Mouse (Mus musculus): ENCODE results near the gene Rhoa. TPM values are rescaled to one million over a fixed set of nuclear protein-coding genes. Genes with fewer than 3 reads are reported as not detected.

Gene Rhoa
- polyA plus RNA-seq, 1 experiment from 2014 or later = 251 TPM

GRCm38 (mm10) chr9:108347024-108347423, 41.1 kb downstream of the Rhoa start:
- peak; percentile 26 for ATAC-seq (replicated peaks)
- no peaks in the 10 kb centered on the region for H3K27me3 ChIP-seq (replicated peaks)
- peak overlapping the region; percentile 98 for H3K27ac ChIP-seq
- peak overlapping the region; percentile 57 for H3K4me2 ChIP-seq
- H3K4me3 ChIP-seq = peak overlapping the region; percentile 94
- H3K9me3 ChIP-seq = no peaks in the 10 kb centered on the region
- H3K36me3 ChIP-seq (replicated peaks) = peaks cover 19% of the 10 kb centered on the region
- peaks cover 24% of the 10 kb centered on the region for H3K4me1 ChIP-seq
- 5% methylated on average over 11 of the region's 11 CpGs for WGBS
- H3K9ac ChIP-seq = peak overlapping the region; percentile 93

GRCm38 (mm10) chr9:108347540-108348289, 41.8 kb downstream of the Rhoa start, which contains the start of gene Usp4:
Gene Usp4, plus strand, starts transcription at chr9:108347853.
- Histone ChIP-seq H3K36me3 (replicated peaks) (peaks cover 26% of the 10 kb centered on the region), H3K27ac (peak within 1 kb of the TSS; percentile 98), H3K4me3 (peak within 1 kb of the TSS; percentile 94), H3K4me1 (peaks cover 24% of the 10 kb centered on the region), H3K4me2 (peak within 1 kb of the TSS; percentile 57), H3K9me3 (no peaks in the 10 kb centered on the region), H3K27me3 (replicated peaks) (no peaks in the 10 kb centered on the region), H3K9ac (peak within 1 kb of the TSS; percentile 93)
- ATAC-seq (replicated peaks) = peak; percentile 95
- WGBS = under 1% methylated on average over 75 of the region's 75 CpGs

- peak; percentile 11 for ATAC-seq (replicated peaks)
- Histone ChIP-seq H3K4me1 (peaks cover 24% of the 10 kb centered on the region), H3K27ac (peak overlapping the region; percentile 98), H3K27me3 (replicated peaks) (no peaks in the 10 kb centered on the region), H3K9me3 (no peaks in the 10 kb centered on the region), H3K4me2 (peak overlapping the region; percentile 57), H3K36me3 (replicated peaks) (peaks cover 31% of the 10 kb centered on the region), H3K9ac (peak overlapping the region; percentile 93), H3K4me3 (peak overlapping the region; percentile 94)
- WGBS = 11% methylated on average over 14 of the region's 14 CpGs
Measured at GRCm38 (mm10) chr9:108348290-108348680, 42.4 kb downstream of the Rhoa start.

GRCm38 (mm10) chr9:108349727-108350126, 43.8 kb downstream of the Rhoa start:
- 94% methylated on average over 4 of the region's 4 CpGs for WGBS
- Histone ChIP-seq H3K4me3 (no peak overlapping the region), H3K4me2 (no peak overlapping the region), H3K27ac (no peak overlapping the region), H3K27me3 (replicated peaks) (no peaks in the 10 kb centered on the region), H3K9ac (no peak overlapping the region), H3K36me3 (replicated peaks) (peaks cover 41% of the 10 kb centered on the region), H3K9me3 (no peaks in the 10 kb centered on the region), H3K4me1 (peaks cover 24% of the 10 kb centered on the region)
- ATAC-seq (replicated peaks) = no peak

- Histone ChIP-seq H3K4me2 (no peak overlapping the region), H3K27me3 (replicated peaks) (no peaks in the 10 kb centered on the region), H3K36me3 (replicated peaks) (peaks cover 80% of the 10 kb centered on the region), H3K27ac (no peak overlapping the region), H3K4me3 (no peak overlapping the region), H3K4me1 (no peaks in the 10 kb centered on the region), H3K9me3 (no peaks in the 10 kb centered on the region), H3K9ac (no peak overlapping the region)
- 95% methylated on average over 9 of the region's 9 CpGs for WGBS
- no peak for ATAC-seq (replicated peaks)
Measured at GRCm38 (mm10) chr9:108378234-108378633, 72.3 kb downstream of the Rhoa start.

- Histone ChIP-seq H3K9me3 (no peaks in the 10 kb centered on the region), H3K4me3 (no peak overlapping the region), H3K4me1 (no peaks in the 10 kb centered on the region), H3K36me3 (replicated peaks) (peaks cover 79% of the 10 kb centered on the region), H3K9ac (no peak overlapping the region), H3K27ac (no peak overlapping the region), H3K4me2 (no peak overlapping the region), H3K27me3 (replicated peaks) (no peaks in the 10 kb centered on the region)
- no peak for ATAC-seq (replicated peaks)
- WGBS = 88% methylated on average over 5 of the region's 5 CpGs
Measured at GRCm38 (mm10) chr9:108378736-108379135, 72.8 kb downstream of the Rhoa start.

GRCm38 (mm10) chr9:108379294-108379693, 73.4 kb downstream of the Rhoa start:
- Histone ChIP-seq H3K4me2 (no peak overlapping the region), H3K9ac (no peak overlapping the region), H3K4me3 (no peak overlapping the region), H3K4me1 (no peaks in the 10 kb centered on the region), H3K27ac (no peak overlapping the region), H3K36me3 (replicated peaks) (peaks cover 79% of the 10 kb centered on the region), H3K27me3 (replicated peaks) (no peaks in the 10 kb centered on the region), H3K9me3 (no peaks in the 10 kb centered on the region)
- ATAC-seq (replicated peaks) = no peak
- WGBS = 91% methylated on average over 4 of the region's 4 CpGs

- no peak overlapping the region for H3K4me2 ChIP-seq
- H3K27me3 ChIP-seq (replicated peaks) = no peaks in the 10 kb centered on the region
- no peaks in the 10 kb centered on the region for H3K9me3 ChIP-seq
- no peak for ATAC-seq (replicated peaks)
- H3K4me1 ChIP-seq = no peaks in the 10 kb centered on the region
- H3K4me3 ChIP-seq = no peak overlapping the region
- H3K27ac ChIP-seq = no peak overlapping the region
- H3K36me3 ChIP-seq (replicated peaks) = peaks cover 74% of the 10 kb centered on the region
- WGBS = 96% methylated on average over 9 of the region's 9 CpGs
- no peak overlapping the region for H3K9ac ChIP-seq
Measured at GRCm38 (mm10) chr9:108381382-108381781, 75.5 kb downstream of the Rhoa start.

- Histone ChIP-seq H3K9ac (no peak overlapping the region), H3K4me1 (no peaks in the 10 kb centered on the region), H3K9me3 (no peaks in the 10 kb centered on the region), H3K4me3 (no peak overlapping the region), H3K27ac (no peak overlapping the region), H3K27me3 (replicated peaks) (no peaks in the 10 kb centered on the region), H3K36me3 (replicated peaks) (peaks cover 82% of the 10 kb centered on the region), H3K4me2 (no peak overlapping the region)
- no peak for ATAC-seq (replicated peaks)
- 88% methylated on average over 7 of the region's 7 CpGs for WGBS
Measured at GRCm38 (mm10) chr9:108385006-108385405, 79.1 kb downstream of the Rhoa start.

- H3K36me3 ChIP-seq (replicated peaks) = peaks cover 81% of the 10 kb centered on the region
- ATAC-seq (replicated peaks) = no peak
- H3K9ac ChIP-seq = no peak overlapping the region
- 88% methylated on average over 4 of the region's 4 CpGs for WGBS
- H3K4me1 ChIP-seq = no peaks in the 10 kb centered on the region
- no peak overlapping the region for H3K4me2 ChIP-seq
- H3K4me3 ChIP-seq = no peak overlapping the region
- no peak overlapping the region for H3K27ac ChIP-seq
- no peaks in the 10 kb centered on the region for H3K27me3 ChIP-seq (replicated peaks)
- H3K9me3 ChIP-seq = no peaks in the 10 kb centered on the region
Measured at GRCm38 (mm10) chr9:108386816-108387215, 80.9 kb downstream of the Rhoa start.

Other genes starting within 250 kb of the Rhoa start
- not detected in 2 replicates for gene Mst1, start 225.7 kb upstream of the Rhoa start, polyA plus RNA-seq (2015; fragmentation: Nextera tagmentation; extraction: Ambion mirVana)
- gene Rnf123, start 222.8 kb upstream of the Rhoa start, polyA plus RNA-seq (2015; fragmentation: Nextera tagmentation; extraction: Ambion mirVana) = 54.7 and 55.0 TPM in 2 replicates
- 54.7 and 61.3 TPM in 2 replicates for gene Apeh, start 211.5 kb upstream of the Rhoa start, polyA plus RNA-seq (2015; fragmentation: Nextera tagmentation; extraction: Ambion mirVana)
- 11.1 TPM in 2 replicates for gene Bsn, start 115.7 kb upstream of the Rhoa start, polyA plus RNA-seq (2015; fragmentation: Nextera tagmentation; extraction: Ambion mirVana)
- 69.3 and 75.5 TPM in 2 replicates for gene Dag1, start 42.2 kb upstream of the Rhoa start, polyA plus RNA-seq (2015; fragmentation: Nextera tagmentation; extraction: Ambion mirVana)
- 129 and 149 TPM in 2 replicates for gene Nicn1, start 15.7 kb upstream of the Rhoa start, polyA plus RNA-seq (2015; fragmentation: Nextera tagmentation; extraction: Ambion mirVana)
- gene Amt, start 9.3 kb upstream of the Rhoa start, polyA plus RNA-seq (2015; fragmentation: Nextera tagmentation; extraction: Ambion mirVana) = 28.9 and 32.1 TPM in 2 replicates
- gene Tcta, start within 50 bp of the Rhoa start, polyA plus RNA-seq (2015; fragmentation: Nextera tagmentation; extraction: Ambion mirVana) = 51.4 and 54.9 TPM in 2 replicates
- gene Gpx1, start 32.8 kb downstream of the Rhoa start, polyA plus RNA-seq (2015; fragmentation: Nextera tagmentation; extraction: Ambion mirVana) = 413 and 429 TPM in 2 replicates
- gene Usp4, start 41.7 kb downstream of the Rhoa start, polyA plus RNA-seq (2015; fragmentation: Nextera tagmentation; extraction: Ambion mirVana) = 149 and 151 TPM in 2 replicates
- gene 1700102P08Rik, start 86.7 kb downstream of the Rhoa start, polyA plus RNA-seq (2015; fragmentation: Nextera tagmentation; extraction: Ambion mirVana) = 2.4 and 2.7 TPM in 2 replicates
- 1.7 and 1.8 TPM in 2 replicates for gene Ccdc36, start 122.4 kb downstream of the Rhoa start, polyA plus RNA-seq (2015; fragmentation: Nextera tagmentation; extraction: Ambion mirVana)
- not detected in 2 replicates for gene BC048562, start 130.4 kb downstream of the Rhoa start, polyA plus RNA-seq (2015; fragmentation: Nextera tagmentation; extraction: Ambion mirVana)
- 70.2 and 71.4 TPM in 2 replicates for gene Ccdc71, start 154.4 kb downstream of the Rhoa start, polyA plus RNA-seq (2015; fragmentation: Nextera tagmentation; extraction: Ambion mirVana)
- 82.8 and 87.3 TPM in 2 replicates for gene Klhdc8b, start 155.5 kb downstream of the Rhoa start, polyA plus RNA-seq (2015; fragmentation: Nextera tagmentation; extraction: Ambion mirVana)
- 19.1 and 22.7 TPM in 2 replicates for gene Lamb2, start 173.6 kb downstream of the Rhoa start, polyA plus RNA-seq (2015; fragmentation: Nextera tagmentation; extraction: Ambion mirVana)
- gene Usp19, start 184.5 kb downstream of the Rhoa start, polyA plus RNA-seq (2015; fragmentation: Nextera tagmentation; extraction: Ambion mirVana) = 87.1 and 94.3 TPM in 2 replicates
- 64.0 and 64.6 TPM in 2 replicates for gene Qars, start 201.6 kb downstream of the Rhoa start, polyA plus RNA-seq (2015; fragmentation: Nextera tagmentation; extraction: Ambion mirVana)
- gene Qrich1, start 210.7 kb downstream of the Rhoa start, polyA plus RNA-seq (2015; fragmentation: Nextera tagmentation; extraction: Ambion mirVana) = 132 and 133 TPM in 2 replicates

Data from midbrain, embryonic 15.5 days (tissue).